Mouse (Mus musculus): ENCODE results near the gene Raver1. TPM values are rescaled to one million over a fixed set of nuclear protein-coding genes. Genes with fewer than 3 reads are reported as not detected.
A peak's percentile ranks its signal among the peaks of the same experiment; 100 is the strongest.

Raver1 gene
- polyA plus RNA-seq, 1 experiment from 2014 or later, result 69.1 TPM

DNA sequence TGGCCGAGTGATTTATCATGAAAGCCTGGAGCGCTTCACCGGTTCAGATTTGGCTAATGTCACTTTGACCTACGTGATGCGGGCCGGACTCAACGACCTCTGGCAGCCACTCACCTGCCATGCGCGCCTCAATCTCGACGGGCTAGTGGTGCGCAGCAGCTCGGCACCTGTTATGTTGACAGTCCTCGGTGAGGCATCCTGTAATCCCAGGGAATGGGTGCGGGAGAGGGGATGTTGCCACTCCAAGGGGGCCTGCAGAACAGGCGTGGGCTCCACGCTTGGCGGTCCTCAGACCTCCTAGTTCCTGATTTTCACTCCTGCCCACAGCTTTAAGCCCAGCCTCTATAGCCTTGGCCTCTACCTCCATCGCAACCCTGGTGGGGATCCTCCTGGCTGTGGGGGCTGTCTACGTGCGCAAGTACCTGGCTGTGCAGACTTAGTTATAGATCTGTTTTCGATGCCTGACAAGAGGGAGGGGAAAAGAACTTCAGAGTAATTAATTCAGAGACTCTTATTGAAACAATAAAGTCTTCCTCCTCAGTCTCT, 61.7 kb downstream of the Raver1 start:
- no peak for ATAC-seq (ENCODE audit: low read depth)
- H3K4me2 ChIP-seq (ENCODE audit: low read depth, low read length), result peak overlapping the region; percentile 98
- peaks cover 34% of the 10 kb centered on the region for H3K27me3 ChIP-seq (ENCODE audit: control insufficient read depth, insufficient read depth, low read depth, low read length)
- peak overlapping the region; percentile 63 for H3K9ac ChIP-seq (ENCODE audit: low read length)
- no peaks in the 10 kb centered on the region for H3K36me3 ChIP-seq (ENCODE audit: control insufficient read depth, insufficient read depth, low read length)
- H3K4me1 ChIP-seq (replicated peaks; ENCODE audit: control insufficient read depth, insufficient read depth, low read length), result peaks cover 48% of the 10 kb centered on the region
- WGBS, result 24% methylated on average over 22 of the region's 22 CpGs
- H3K27ac ChIP-seq (ENCODE audit: low read length), result no peak overlapping the region; the same call in 1 of the 2 replicates
- no peaks in the 10 kb centered on the region for H3K9me3 ChIP-seq (ENCODE audit: control insufficient read depth, low read length)
- H3K4me3 ChIP-seq (ENCODE audit: low read length), result peak overlapping the region; percentile 65

DNA sequence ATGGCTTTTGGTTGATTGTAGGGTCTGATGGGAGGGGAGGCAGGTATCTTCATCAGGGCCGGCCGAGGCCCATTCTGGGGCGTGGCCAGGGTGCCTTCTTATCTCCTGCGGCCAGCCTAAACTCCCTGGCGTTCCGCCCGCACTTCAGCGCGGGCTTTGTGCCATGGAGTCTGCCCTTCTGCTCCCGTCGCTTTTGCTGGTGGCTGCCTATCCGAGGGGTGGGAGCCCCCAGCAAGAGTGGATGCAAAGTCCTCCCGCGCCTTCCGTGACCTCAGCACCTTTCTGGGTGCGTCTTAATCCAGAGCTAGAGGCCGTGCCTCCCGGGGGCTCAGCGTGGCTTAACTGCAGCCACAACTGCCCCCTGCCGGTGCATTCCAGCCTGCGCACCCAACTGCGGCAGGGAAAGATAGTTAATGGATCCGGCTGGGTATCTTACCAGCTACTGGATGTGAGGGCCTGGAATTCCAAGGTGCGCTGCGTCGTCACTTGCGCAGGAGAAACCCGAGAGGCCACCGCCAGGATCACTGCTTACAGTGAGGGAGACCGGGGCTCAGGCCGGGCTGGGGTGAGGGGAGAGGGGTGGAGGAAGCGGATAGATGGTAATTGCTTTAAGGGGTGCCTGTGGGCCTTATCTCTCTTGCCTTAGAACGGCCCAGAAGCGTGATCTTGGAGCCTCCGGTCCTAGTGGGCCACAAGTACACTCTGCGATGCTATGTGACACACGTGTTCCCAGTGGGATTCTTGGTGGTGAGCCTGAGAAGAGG, 62.3 kb downstream of the Raver1 start, which contains the start of gene Icam4:
Gene Icam4, plus strand, starts transcription at position 83 of the 764 bp plus-strand sequence.
- Histone ChIP-seq H3K9me3 (ENCODE audit: control insufficient read depth, low read length) (no peaks in the 10 kb centered on the region), H3K27ac (ENCODE audit: low read length) (peak within 1 kb of the TSS; percentile 63), H3K4me2 (ENCODE audit: low read depth, low read length) (peak within 1 kb of the TSS; percentile 98), H3K36me3 (ENCODE audit: control insufficient read depth, insufficient read depth, low read length) (no peaks in the 10 kb centered on the region), H3K4me3 (ENCODE audit: low read length) (peak within 1 kb of the TSS; percentile 65), H3K9ac (ENCODE audit: low read length) (peak within 1 kb of the TSS; percentile 63), H3K4me1 (replicated peaks; ENCODE audit: control insufficient read depth, insufficient read depth, low read length) (peaks cover 48% of the 10 kb centered on the region), H3K27me3 (ENCODE audit: control insufficient read depth, insufficient read depth, low read depth, low read length) (peaks cover 28% of the 10 kb centered on the region)
- peak; percentile 13; the same call in 1 of the 2 replicates for ATAC-seq (ENCODE audit: low read depth)
- 3% methylated on average over 37 of the region's 37 CpGs for WGBS

DNA sequence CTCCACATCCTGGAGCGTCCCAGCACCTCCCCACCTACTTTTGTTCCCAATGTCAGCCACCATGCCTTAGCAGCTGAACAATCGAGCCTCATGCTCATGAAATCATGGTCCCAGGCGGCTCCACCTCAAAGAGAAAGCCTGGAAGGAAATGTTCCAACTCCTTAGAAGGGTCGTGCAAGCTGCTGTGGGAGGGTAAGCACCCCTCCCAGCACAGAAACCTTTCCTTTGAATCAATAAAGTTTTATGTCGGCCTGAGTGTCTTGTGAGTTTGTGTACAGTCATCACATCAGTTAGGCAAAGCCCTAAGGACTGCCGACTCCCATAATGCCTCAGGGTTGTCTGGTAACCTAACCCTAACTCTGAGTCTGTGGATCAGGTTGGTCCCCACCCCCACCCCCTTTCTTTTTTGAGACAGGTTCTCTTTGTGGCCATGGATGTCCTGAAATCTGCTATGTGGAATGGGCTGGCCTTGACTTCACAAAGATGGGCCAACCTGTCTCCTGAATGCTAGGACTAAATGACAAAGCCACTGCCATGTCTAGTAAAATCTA, 63.2 kb downstream of the Raver1 start:
- Histone ChIP-seq H3K27ac (ENCODE audit: low read length) (no peak overlapping the region; the same call in 1 of the 2 replicates), H3K27me3 (ENCODE audit: control insufficient read depth, insufficient read depth, low read depth, low read length) (peaks cover 21% of the 10 kb centered on the region), H3K36me3 (ENCODE audit: control insufficient read depth, insufficient read depth, low read length) (no peaks in the 10 kb centered on the region), H3K4me3 (ENCODE audit: low read length) (no peak overlapping the region), H3K9me3 (ENCODE audit: control insufficient read depth, low read length) (no peaks in the 10 kb centered on the region), H3K4me2 (ENCODE audit: low read depth, low read length) (peak overlapping the region; percentile 98; the same call in 1 of the 2 replicates), H3K4me1 (replicated peaks; ENCODE audit: control insufficient read depth, insufficient read depth, low read length) (peaks cover 48% of the 10 kb centered on the region), H3K9ac (ENCODE audit: low read length) (peak overlapping the region; percentile 4; the same call in 1 of the 2 replicates)
- ATAC-seq (ENCODE audit: low read depth), result no peak
- 63% methylated on average over 6 of the region's 6 CpGs for WGBS

DNA sequence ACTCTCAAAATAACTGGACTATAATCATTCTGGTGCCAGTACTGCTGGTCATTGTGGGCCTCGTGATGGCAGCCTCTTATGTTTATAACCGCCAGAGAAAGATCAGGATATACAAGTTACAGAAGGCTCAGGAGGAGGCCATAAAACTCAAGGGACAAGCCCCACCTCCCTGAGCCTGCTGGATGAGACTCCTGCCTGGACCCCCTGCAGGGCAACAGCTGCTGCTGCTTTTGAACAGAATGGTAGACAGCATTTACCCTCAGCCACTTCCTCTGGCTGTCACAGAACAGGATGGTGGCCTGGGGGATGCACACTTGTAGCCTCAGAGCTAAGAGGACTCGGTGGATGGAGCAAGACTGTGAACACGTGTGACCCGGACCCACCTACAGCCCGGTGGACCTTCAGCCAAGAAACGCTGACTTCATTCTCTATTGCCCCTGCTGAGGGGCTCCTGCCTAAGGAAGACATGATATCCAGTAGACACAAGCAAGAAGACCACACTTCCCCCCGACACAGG, 64.0 kb downstream of the Raver1 start:
- H3K9ac ChIP-seq (ENCODE audit: low read length), result no peak overlapping the region
- H3K4me2 ChIP-seq (ENCODE audit: low read depth, low read length), result no peak overlapping the region
- no peak for ATAC-seq (ENCODE audit: low read depth)
- 0 out of 2 replicates have a peak, but pooled peaks cover 2% of the 10 kb centered on the region for H3K36me3 ChIP-seq (ENCODE audit: control insufficient read depth, insufficient read depth, low read length)
- peaks cover 42% of the 10 kb centered on the region for H3K4me1 ChIP-seq (replicated peaks; ENCODE audit: control insufficient read depth, insufficient read depth, low read length)
- peaks cover 13% of the 10 kb centered on the region for H3K27me3 ChIP-seq (ENCODE audit: control insufficient read depth, insufficient read depth, low read depth, low read length)
- H3K4me3 ChIP-seq (ENCODE audit: low read length), result no peak overlapping the region
- 64% methylated on average over 8 of the region's 8 CpGs for WGBS
- no peak overlapping the region for H3K27ac ChIP-seq (ENCODE audit: low read length)
- no peaks in the 10 kb centered on the region for H3K9me3 ChIP-seq (ENCODE audit: control insufficient read depth, low read length)

DNA sequence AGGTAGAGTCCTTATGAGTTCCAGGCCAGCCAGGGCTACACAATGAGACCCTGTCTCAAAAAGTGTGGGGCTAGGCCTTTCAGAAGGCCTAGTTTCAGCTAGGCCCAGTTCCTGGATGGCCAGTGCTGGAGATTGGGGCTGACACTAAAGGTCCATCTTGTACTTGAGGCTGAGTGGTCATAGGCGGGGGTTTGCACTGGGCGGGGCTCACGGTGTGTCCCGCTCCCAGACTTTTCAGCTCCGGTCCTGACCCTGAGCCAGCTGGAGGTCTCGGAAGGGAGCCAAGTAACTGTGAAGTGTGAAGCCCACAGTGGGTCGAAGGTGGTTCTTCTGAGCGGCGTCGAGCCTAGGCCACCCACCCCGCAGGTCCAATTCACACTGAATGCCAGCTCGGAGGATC, 65.0 kb downstream of the Raver1 start:
- WGBS, result 57% methylated on average over 12 of the region's 12 CpGs
- peaks cover 38% of the 10 kb centered on the region for H3K4me1 ChIP-seq (replicated peaks; ENCODE audit: control insufficient read depth, insufficient read depth, low read length)
- H3K9ac ChIP-seq (ENCODE audit: low read length), result peak overlapping the region; percentile 63
- H3K36me3 ChIP-seq (ENCODE audit: control insufficient read depth, insufficient read depth, low read length), result 0 out of 2 replicates have a peak, but pooled peaks cover 2% of the 10 kb centered on the region
- peaks cover 3% of the 10 kb centered on the region for H3K27me3 ChIP-seq (ENCODE audit: control insufficient read depth, insufficient read depth, low read depth, low read length)
- H3K4me3 ChIP-seq (ENCODE audit: low read length), result peak overlapping the region; percentile 46
- peak overlapping the region; percentile 51 for H3K4me2 ChIP-seq (ENCODE audit: low read depth, low read length)
- H3K9me3 ChIP-seq (ENCODE audit: control insufficient read depth, low read length), result no peaks in the 10 kb centered on the region
- peak overlapping the region; percentile 95 for H3K27ac ChIP-seq (ENCODE audit: low read length)
- ATAC-seq (ENCODE audit: low read depth), result no peak

DNA sequence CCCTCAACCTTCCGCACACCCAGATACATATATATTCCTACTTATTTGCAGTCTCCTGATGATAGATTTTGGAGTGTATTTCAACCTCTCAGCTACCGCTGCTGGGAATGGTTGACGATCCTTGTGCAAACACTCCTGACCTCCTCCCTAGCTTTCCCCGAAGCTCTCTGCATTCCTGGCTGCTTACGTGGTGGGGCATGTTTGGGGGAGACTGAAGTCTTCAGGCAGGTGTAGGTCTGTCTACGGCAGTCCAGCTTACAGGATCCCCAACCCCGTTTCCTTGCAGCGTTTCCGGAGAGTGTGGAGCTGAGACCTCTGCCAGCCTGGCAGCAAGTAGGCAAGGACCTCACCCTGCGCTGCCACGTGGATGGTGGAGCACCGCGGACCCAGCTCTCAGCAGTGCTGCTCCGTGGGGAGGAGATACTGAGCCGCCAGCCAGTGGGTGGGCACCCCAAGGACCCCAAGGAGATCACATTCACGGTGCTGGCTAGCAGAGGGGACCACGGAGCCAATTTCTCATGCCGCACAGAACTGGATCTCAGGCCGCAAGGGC, 66.5 kb downstream of the Raver1 start:
- Histone ChIP-seq H3K27ac (ENCODE audit: low read length) (peak overlapping the region; percentile 95), H3K9ac (ENCODE audit: low read length) (peak overlapping the region; percentile 63), H3K27me3 (ENCODE audit: control insufficient read depth, insufficient read depth, low read depth, low read length) (no peaks in the 10 kb centered on the region), H3K4me2 (ENCODE audit: low read depth, low read length) (peak overlapping the region; percentile 51), H3K9me3 (ENCODE audit: control insufficient read depth, low read length) (no peaks in the 10 kb centered on the region), H3K36me3 (ENCODE audit: control insufficient read depth, insufficient read depth, low read length) (0 out of 2 replicates have a peak, but pooled peaks cover 2% of the 10 kb centered on the region), H3K4me1 (replicated peaks; ENCODE audit: control insufficient read depth, insufficient read depth, low read length) (peaks cover 27% of the 10 kb centered on the region), H3K4me3 (ENCODE audit: low read length) (peak overlapping the region; percentile 46)
- ATAC-seq (ENCODE audit: low read depth), result peak; percentile 81
- 38% methylated on average over 19 of the region's 19 CpGs for WGBS

MicroRNA genes within 50 kb of the gene (microRNA counts, 519-probe panel; counts per million panel counts)
- microRNA mmu-miR-1900, result 3,277 counts per million, percentile 64 among the panel's probes with 10 or more counts

Small RNAs within 50 kb of the gene (microRNA-seq; reads per million reads assigned to microRNA genes)
- gene Mir1900 (not detected), gene Mir7082 (not detected)

Other genes with a start within 250 kb of the Raver1 start
- gene A230050P20Rik, start 223.4 kb downstream of the Raver1 start, polyA plus RNA-seq (2015; fragmentation: Nextera tagmentation; extraction: Ambion mirVana), result 18.8 and 22.4 TPM in 2 replicates
- gene Angptl6, start 212.3 kb downstream of the Raver1 start, polyA plus RNA-seq (2015; fragmentation: Nextera tagmentation; extraction: Ambion mirVana), result 2.7 and 3.1 TPM in 2 replicates
- 57.3 and 64.1 TPM in 2 replicates for gene Ppan, start 203.8 kb downstream of the Raver1 start, polyA plus RNA-seq (2015; fragmentation: Nextera tagmentation; extraction: Ambion mirVana)
- gene Eif3g, start 193.4 kb downstream of the Raver1 start, polyA plus RNA-seq (2015; fragmentation: Nextera tagmentation; extraction: Ambion mirVana), result 255 and 258 TPM in 2 replicates
- gene Dnmt1, start 132.1 kb downstream of the Raver1 start, polyA plus RNA-seq (2015; fragmentation: Nextera tagmentation; extraction: Ambion mirVana), result 92.5 and 97.1 TPM in 2 replicates
- 63.5 and 67.2 TPM in 2 replicates for gene S1pr2, start 115.2 kb downstream of the Raver1 start, polyA plus RNA-seq (2015; fragmentation: Nextera tagmentation; extraction: Ambion mirVana)
- gene Mrpl4, start 89.3 kb downstream of the Raver1 start, polyA plus RNA-seq (2015; fragmentation: Nextera tagmentation; extraction: Ambion mirVana), result 156 TPM in 2 replicates
- 76.2 and 93.0 TPM in 2 replicates for gene Icam1, start 76.0 kb downstream of the Raver1 start, polyA plus RNA-seq (2015; fragmentation: Nextera tagmentation; extraction: Ambion mirVana)
- 2.2 and 4.2 TPM in 2 replicates for gene Icam4, start 62.6 kb downstream of the Raver1 start, polyA plus RNA-seq (2015; fragmentation: Nextera tagmentation; extraction: Ambion mirVana)
- 0.24 and 0.33 TPM in 2 replicates for gene Icam5, start 59.9 kb downstream of the Raver1 start, polyA plus RNA-seq (2015; fragmentation: Nextera tagmentation; extraction: Ambion mirVana)
- 1.1 and 1.2 TPM in 2 replicates for gene Zglp1, start 24.9 kb downstream of the Raver1 start, polyA plus RNA-seq (2015; fragmentation: Nextera tagmentation; extraction: Ambion mirVana)
- gene Gm49373, start 18.9 kb downstream of the Raver1 start, polyA plus RNA-seq (2015; fragmentation: Nextera tagmentation; extraction: Ambion mirVana), result 0.09 and 0.49 TPM in 2 replicates
- 44.1 and 46.5 TPM in 2 replicates for gene Fdx1l, start 18.4 kb downstream of the Raver1 start, polyA plus RNA-seq (2015; fragmentation: Nextera tagmentation; extraction: Ambion mirVana)
- gene Gm38431, start within 50 bp of the Raver1 start, polyA plus RNA-seq (2015; fragmentation: Nextera tagmentation; extraction: Ambion mirVana), result 1.2 and 3.3 TPM in 2 replicates
- gene Tyk2, start 39.2 kb upstream of the Raver1 start, polyA plus RNA-seq (2015; fragmentation: Nextera tagmentation; extraction: Ambion mirVana), result 16.9 and 18.1 TPM in 2 replicates
- gene Cdc37, start 58.0 kb upstream of the Raver1 start, polyA plus RNA-seq (2015; fragmentation: Nextera tagmentation; extraction: Ambion mirVana), result 265 and 301 TPM in 2 replicates
- 9.7 and 11.0 TPM in 2 replicates for gene Pde4a, start 73.7 kb upstream of the Raver1 start, polyA plus RNA-seq (2015; fragmentation: Nextera tagmentation; extraction: Ambion mirVana)
- 60.4 and 61.3 TPM in 2 replicates for gene Keap1, start 147.4 kb upstream of the Raver1 start, polyA plus RNA-seq (2015; fragmentation: Nextera tagmentation; extraction: Ambion mirVana)
- 0.11 and 0.21 TPM in 2 replicates for gene S1pr5, start 156.4 kb upstream of the Raver1 start, polyA plus RNA-seq (2015; fragmentation: Nextera tagmentation; extraction: Ambion mirVana)
- gene Atg4d, start 173.3 kb upstream of the Raver1 start, polyA plus RNA-seq (2015; fragmentation: Nextera tagmentation; extraction: Ambion mirVana), result 39.9 and 42.3 TPM in 2 replicates
- 15.8 and 16.7 TPM in 2 replicates for gene Kri1, start 196.0 kb upstream of the Raver1 start, polyA plus RNA-seq (2015; fragmentation: Nextera tagmentation; extraction: Ambion mirVana)
- gene Cdkn2d, start 199.4 kb upstream of the Raver1 start, polyA plus RNA-seq (2015; fragmentation: Nextera tagmentation; extraction: Ambion mirVana), result 57.7 TPM in 2 replicates
- gene Ap1m2, start 220.3 kb upstream of the Raver1 start, polyA plus RNA-seq (2015; fragmentation: Nextera tagmentation; extraction: Ambion mirVana), result 50.0 and 53.2 TPM in 2 replicates
- 178 and 186 TPM in 2 replicates for gene Slc44a2, start 228.7 kb upstream of the Raver1 start, polyA plus RNA-seq (2015; fragmentation: Nextera tagmentation; extraction: Ambion mirVana)